Mouse (Mus musculus) heart, embryonic 15.5 days (tissue): ENCODE measurements around the gene Sppl2b. TPM values are rescaled to one million over a fixed set of nuclear protein-coding genes. Genes with fewer than 3 reads are reported as not detected.
A peak's percentile ranks its signal among the peaks of the same experiment; 100 is the strongest.

Experiments
- ATAC-seq: fragments of 200-750 bp; cut with Nextera tagmentation; replicated peaks from 2 replicates; pipeline ENCODE4 v1.8.0; 2017; ENCODE audit warnings: low read depth, moderate TSS enrichment; ENCODE audit not compliant: insufficient number of reproducible peaks, insufficient read depth, low FRiP score
- H3K27ac ChIP-seq: fragments of 300-500 bp; sonication (generic); 2 replicates; pipeline ENCODE4 v1.5.1; 2015; ENCODE audit warnings: mild to moderate bottlenecking, inconsistent platforms
- H3K27me3 ChIP-seq: fragments of 300-500 bp; sonication (generic); 2 replicates; pipeline ENCODE4 v1.6.1; 2015; ENCODE audit warnings: inconsistent platforms
- H3K36me3 ChIP-seq: fragments of 300-500 bp; sonication (generic); 2 replicates; pipeline ENCODE4 v1.6.1; 2015; ENCODE audit warnings: mild to moderate bottlenecking, inconsistent platforms
- H3K4me1 ChIP-seq: fragments of 300-500 bp; sonication (generic); replicated peaks from 2 replicates; pipeline ENCODE4 v1.6.1; 2015; ENCODE audit warnings: inconsistent platforms
- H3K4me2 ChIP-seq: fragments of 300-500 bp; sonication (generic); 2 replicates; pipeline ENCODE4 v1.6.1; 2015; ENCODE audit warnings: inconsistent platforms, mild to moderate bottlenecking, moderate library complexity
- H3K4me3 ChIP-seq: fragments of 300-500 bp; sonication (generic); 2 replicates; pipeline ENCODE4 v1.5.1; 2015; ENCODE audit warnings: mild to moderate bottlenecking, inconsistent platforms
- H3K9ac ChIP-seq: fragments of 300-500 bp; sonication (generic); 2 replicates; pipeline ENCODE4 v1.6.1; 2015; ENCODE audit warnings: mild to moderate bottlenecking, inconsistent platforms
- H3K9me3 ChIP-seq: fragments of 300-500 bp; sonication (generic); replicated peaks from 2 replicates; pipeline ENCODE4 v1.6.1; 2016; ENCODE audit warnings: inconsistent platforms
- WGBS: fragments of 180-500 bp; shearing (Covaris S2); methylation state at CpG from one replicate; pipeline ENCODE4 v1.1.7; 2015; ENCODE audit warnings: mixed read lengths; 5-methylcytosine and 5-hydroxymethylcytosine counted together
- polyA plus RNA-seq: library from polyadenylated mRNA; unstranded; fragments of >200 nt; fragmentation: Nextera tagmentation; extraction: Ambion mirVana; gene quantifications from 2 replicates; pipeline ENCODE4 v1.2.1, GENCODE M21; 2015

Gene Sppl2b
- polyA plus RNA-seq, 1 experiment from 2014 or later = 23.1 TPM

- no peak overlapping the region for H3K4me3 ChIP-seq
- no peak overlapping the region for H3K4me2 ChIP-seq
- no peaks in the 10 kb centered on the region for H3K36me3 ChIP-seq
- H3K4me1 ChIP-seq = peaks cover 12% of the 10 kb centered on the region
- H3K27ac ChIP-seq = no peak overlapping the region
- H3K9ac ChIP-seq = no peak overlapping the region
- H3K27me3 ChIP-seq = peaks cover 5% of the 10 kb centered on the region; the same call in 1 of the 2 replicates
- no peak for ATAC-seq
- no peaks in the 10 kb centered on the region for H3K9me3 ChIP-seq
- 11% methylated on average over 5 of the region's 5 CpGs for WGBS
Observed at GRCm38 (mm10) chr10:80880131-80880641, 25.1 kb downstream of the Sppl2b start.

DNA sequence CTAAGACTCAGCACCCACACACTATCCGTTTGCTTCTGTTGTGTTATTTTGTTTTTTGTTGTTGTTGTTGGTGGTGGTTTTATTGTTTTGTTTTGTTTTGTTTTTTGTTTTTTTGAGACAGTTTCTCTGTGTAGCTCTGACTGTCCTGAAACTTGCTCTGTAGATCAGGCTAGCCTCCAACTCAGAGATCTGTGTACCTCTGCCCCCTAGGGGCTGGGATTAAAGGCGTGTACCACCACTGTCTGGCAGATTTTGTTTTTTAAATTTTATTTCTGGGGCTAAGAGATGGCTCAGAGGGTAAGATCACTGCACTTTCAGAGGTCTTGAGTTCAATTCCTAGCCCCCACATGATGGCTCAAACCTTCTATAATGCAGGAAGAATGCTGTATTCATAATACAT, 25.8 kb downstream of the Sppl2b start:
- ATAC-seq = no peak
- Histone ChIP-seq H3K36me3 (no peaks in the 10 kb centered on the region), H3K27me3 (peaks cover 10% of the 10 kb centered on the region), H3K9me3 (no peaks in the 10 kb centered on the region), H3K27ac (no peak overlapping the region), H3K4me2 (no peak overlapping the region), H3K9ac (no peak overlapping the region), H3K4me1 (peaks cover 12% of the 10 kb centered on the region), H3K4me3 (no peak overlapping the region)
- 66% methylated on average over 2 of the region's 2 CpGs for WGBS

GRCm38 (mm10) chr10:80881301-80881700, 26.2 kb downstream of the Sppl2b start:
- peaks cover 9% of the 10 kb centered on the region for H3K4me1 ChIP-seq

DNA sequence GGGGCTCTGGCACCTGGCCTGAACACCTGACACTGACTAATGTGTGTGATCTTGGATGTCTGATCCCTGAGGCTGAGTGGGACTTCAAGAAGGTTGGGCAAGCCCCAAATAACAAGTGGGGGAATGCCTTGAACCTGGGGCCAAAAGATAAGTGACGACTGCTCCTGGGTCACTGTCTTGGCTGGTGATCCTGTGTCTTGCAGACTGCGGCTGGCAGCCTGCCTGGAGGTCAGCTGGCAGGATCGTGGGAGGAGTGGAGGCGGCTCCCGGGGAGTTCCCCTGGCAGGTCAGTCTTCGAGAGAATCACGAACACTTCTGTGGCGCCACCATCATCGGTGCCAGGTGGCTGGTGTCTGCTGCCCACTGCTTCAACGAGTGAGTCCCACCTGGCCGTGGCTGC, 32.1 kb downstream of the Sppl2b start:
- peaks cover 43% of the 10 kb centered on the region for H3K27me3 ChIP-seq
- H3K4me3 ChIP-seq = no peak overlapping the region
- no peak overlapping the region for H3K9ac ChIP-seq
- peaks cover 6% of the 10 kb centered on the region for H3K4me1 ChIP-seq
- H3K9me3 ChIP-seq = no peaks in the 10 kb centered on the region
- WGBS = 22% methylated on average over 11 of the region's 11 CpGs
- H3K27ac ChIP-seq = no peak overlapping the region
- no peaks in the 10 kb centered on the region for H3K36me3 ChIP-seq
- H3K4me2 ChIP-seq = no peak overlapping the region; the same call in 1 of the 2 replicates
- ATAC-seq = no peak

More at GRCm38 (mm10) chr10:80881301-80881700, 26.2 kb downstream of the Sppl2b start:
- Histone ChIP-seq H3K9ac (no peak overlapping the region), H3K36me3 (no peaks in the 10 kb centered on the region), H3K4me3 (no peak overlapping the region), H3K27me3 (peaks cover 12% of the 10 kb centered on the region), H3K27ac (no peak overlapping the region), H3K4me2 (no peak overlapping the region), H3K9me3 (no peaks in the 10 kb centered on the region)
- no peak for ATAC-seq
- WGBS = 24% methylated on average over 10 of the region's 10 CpGs

GRCm38 (mm10) chr10:80895100-80895499, 40.0 kb downstream of the Sppl2b start:
- WGBS = 80% methylated on average over 7 of the region's 7 CpGs
- no peak overlapping the region for H3K4me2 ChIP-seq

DNA sequence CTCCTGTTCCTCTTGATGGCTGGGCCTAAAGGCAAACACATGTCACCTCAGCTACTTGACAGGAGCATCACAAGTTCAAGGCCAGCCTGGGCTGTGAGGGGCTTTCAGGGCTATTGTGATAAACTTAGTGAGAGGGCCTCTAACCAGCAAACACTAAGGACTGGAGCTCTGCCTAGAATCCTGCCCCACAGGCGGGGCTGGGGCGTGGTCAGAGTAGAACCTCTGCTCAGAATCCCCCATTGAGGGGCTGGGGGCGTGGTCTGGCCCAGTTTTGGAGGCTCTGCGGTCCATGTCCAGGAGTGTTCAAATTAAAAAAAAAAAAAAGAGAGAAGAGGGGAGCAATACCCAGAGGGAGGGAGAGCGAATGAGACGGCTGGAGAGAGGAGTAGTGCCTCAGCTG, 40.6 kb downstream of the Sppl2b start:
- Histone ChIP-seq H3K9me3 (no peaks in the 10 kb centered on the region), H3K4me1 (peaks cover 22% of the 10 kb centered on the region), H3K27me3 (0 out of 2 replicates have a peak, but pooled peaks cover 5% of the 10 kb centered on the region), H3K36me3 (no peaks in the 10 kb centered on the region; the same call in 1 of the 2 replicates), H3K4me3 (no peak overlapping the region), H3K27ac (no peak overlapping the region), H3K9ac (no peak overlapping the region), H3K4me2 (no peak overlapping the region)
- ATAC-seq = no peak
- 88% methylated on average over 6 of the region's 6 CpGs for WGBS

More at GRCm38 (mm10) chr10:80895100-80895499, 40.0 kb downstream of the Sppl2b start:
- H3K4me3 ChIP-seq = no peak overlapping the region
- no peaks in the 10 kb centered on the region for H3K9me3 ChIP-seq
- no peaks in the 10 kb centered on the region; the same call in 1 of the 2 replicates for H3K36me3 ChIP-seq
- no peak for ATAC-seq
- peaks cover 21% of the 10 kb centered on the region for H3K4me1 ChIP-seq
- H3K27ac ChIP-seq = no peak overlapping the region
- no peak overlapping the region for H3K9ac ChIP-seq
- peaks cover 5% of the 10 kb centered on the region; the same call in 1 of the 2 replicates for H3K27me3 ChIP-seq

GRCm38 (mm10) chr10:80896581-80897485, 41.8 kb downstream of the Sppl2b start:
- Histone ChIP-seq H3K27ac (no peak overlapping the region), H3K4me1 (peaks cover 26% of the 10 kb centered on the region), H3K9me3 (no peaks in the 10 kb centered on the region), H3K9ac (no peak overlapping the region), H3K27me3 (0 out of 2 replicates have a peak, but pooled peaks cover 5% of the 10 kb centered on the region), H3K4me3 (no peak overlapping the region), H3K4me2 (no peak overlapping the region), H3K36me3 (peaks cover under 1% of the 10 kb centered on the region; the same call in 1 of the 2 replicates)
- 68% methylated on average over 24 of the region's 24 CpGs for WGBS
- ATAC-seq = no peak

DNA sequence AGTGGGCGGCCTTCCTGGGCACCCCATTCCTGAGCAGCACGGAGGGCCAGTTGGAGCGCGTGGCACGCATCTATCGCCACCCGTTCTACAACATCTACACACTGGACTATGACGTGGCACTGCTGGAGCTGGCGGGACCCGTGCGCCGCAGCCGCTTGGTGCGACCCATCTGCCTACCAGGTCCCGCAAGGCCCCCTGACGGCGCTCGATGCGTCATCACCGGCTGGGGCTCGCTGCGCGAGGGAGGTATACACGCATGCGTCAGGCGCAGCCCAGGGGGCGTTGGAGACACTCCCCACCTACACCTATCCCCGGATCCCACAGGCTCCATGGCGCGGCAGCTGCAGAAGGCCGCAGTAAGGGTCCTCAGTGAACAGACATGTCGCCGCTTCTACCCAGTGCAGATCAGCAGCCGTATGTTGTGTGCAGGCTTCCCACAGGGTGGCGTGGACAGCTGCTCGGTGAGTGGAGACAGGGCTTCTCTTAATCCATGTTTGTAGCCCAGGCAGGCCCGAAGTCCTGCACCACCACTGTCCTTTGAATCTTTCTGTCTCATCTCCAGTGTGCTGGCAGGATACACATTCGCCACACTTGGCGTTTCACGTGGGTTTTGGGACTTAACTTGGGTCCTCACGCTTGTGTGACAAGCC, 42.9 kb downstream of the Sppl2b start:
- 0 out of 2 replicates have a peak, but pooled peaks cover 5% of the 10 kb centered on the region for H3K27me3 ChIP-seq
- H3K4me3 ChIP-seq = peak overlapping the region; percentile 13; the same call in 1 of the 2 replicates
- 29% methylated on average over 41 of the region's 41 CpGs for WGBS
- no peaks in the 10 kb centered on the region for H3K9me3 ChIP-seq
- H3K36me3 ChIP-seq = peaks cover 12% of the 10 kb centered on the region
- H3K4me1 ChIP-seq = peaks cover 26% of the 10 kb centered on the region
- peak overlapping the region; percentile 45 for H3K4me2 ChIP-seq
- ATAC-seq = no peak
- peak overlapping the region; percentile 29 for H3K9ac ChIP-seq
- no peak overlapping the region for H3K27ac ChIP-seq

DNA sequence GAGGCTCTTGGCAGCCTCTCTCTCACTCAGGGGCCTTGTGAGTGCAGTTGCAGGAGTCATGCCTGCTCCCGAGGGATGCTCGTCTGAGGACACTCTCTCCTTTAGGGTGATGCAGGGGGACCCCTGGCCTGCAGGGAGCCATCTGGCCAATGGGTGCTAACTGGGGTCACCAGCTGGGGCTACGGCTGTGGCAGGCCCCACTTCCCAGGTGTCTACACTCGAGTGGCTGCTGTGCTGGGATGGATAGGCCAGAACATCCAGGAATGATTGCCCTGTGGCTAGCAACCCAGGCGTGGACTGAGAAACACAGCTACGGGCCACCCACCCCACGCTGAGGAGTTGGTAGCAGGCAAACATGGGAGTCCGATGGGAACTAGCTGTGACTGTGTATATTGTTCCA, 44.0 kb downstream of the Sppl2b start:
- H3K36me3 ChIP-seq = peaks cover 20% of the 10 kb centered on the region
- H3K4me1 ChIP-seq = peaks cover 28% of the 10 kb centered on the region
- H3K9me3 ChIP-seq = no peaks in the 10 kb centered on the region
- no peak overlapping the region for H3K4me3 ChIP-seq
- H3K4me2 ChIP-seq = no peak overlapping the region
- no peak overlapping the region for H3K9ac ChIP-seq
- H3K27ac ChIP-seq = no peak overlapping the region
- WGBS = 87% methylated on average over 8 of the region's 8 CpGs
- no peak for ATAC-seq
- H3K27me3 ChIP-seq = 0 out of 2 replicates have a peak, but pooled peaks cover 5% of the 10 kb centered on the region

- Histone ChIP-seq H3K27ac (peak overlapping the region; percentile 89; the same call in 1 of the 2 replicates), H3K4me1 (peaks cover 31% of the 10 kb centered on the region), H3K36me3 (peaks cover 24% of the 10 kb centered on the region), H3K4me2 (peak overlapping the region; percentile 96), H3K27me3 (0 out of 2 replicates have a peak, but pooled peaks cover 5% of the 10 kb centered on the region), H3K9me3 (no peaks in the 10 kb centered on the region), H3K4me3 (peak overlapping the region; percentile 98), H3K9ac (peak overlapping the region; percentile 95)
- no peak for ATAC-seq
- WGBS = 15% methylated on average over 25 of the region's 25 CpGs
Observed at GRCm38 (mm10) chr10:80899591-80900317, 44.7 kb downstream of the Sppl2b start.
